Mouse (Mus musculus): ENCODE measurements around the gene Ctdspl. TPM values are rescaled to one million over a fixed set of nuclear protein-coding genes. Genes with fewer than 3 reads are reported as not detected.
A peak's percentile ranks its signal among the peaks of the same experiment; 100 is the strongest.

The Ctdspl gene
- polyA plus RNA-seq, 1 experiment from 2014 or later = 27.8 TPM

DNA sequence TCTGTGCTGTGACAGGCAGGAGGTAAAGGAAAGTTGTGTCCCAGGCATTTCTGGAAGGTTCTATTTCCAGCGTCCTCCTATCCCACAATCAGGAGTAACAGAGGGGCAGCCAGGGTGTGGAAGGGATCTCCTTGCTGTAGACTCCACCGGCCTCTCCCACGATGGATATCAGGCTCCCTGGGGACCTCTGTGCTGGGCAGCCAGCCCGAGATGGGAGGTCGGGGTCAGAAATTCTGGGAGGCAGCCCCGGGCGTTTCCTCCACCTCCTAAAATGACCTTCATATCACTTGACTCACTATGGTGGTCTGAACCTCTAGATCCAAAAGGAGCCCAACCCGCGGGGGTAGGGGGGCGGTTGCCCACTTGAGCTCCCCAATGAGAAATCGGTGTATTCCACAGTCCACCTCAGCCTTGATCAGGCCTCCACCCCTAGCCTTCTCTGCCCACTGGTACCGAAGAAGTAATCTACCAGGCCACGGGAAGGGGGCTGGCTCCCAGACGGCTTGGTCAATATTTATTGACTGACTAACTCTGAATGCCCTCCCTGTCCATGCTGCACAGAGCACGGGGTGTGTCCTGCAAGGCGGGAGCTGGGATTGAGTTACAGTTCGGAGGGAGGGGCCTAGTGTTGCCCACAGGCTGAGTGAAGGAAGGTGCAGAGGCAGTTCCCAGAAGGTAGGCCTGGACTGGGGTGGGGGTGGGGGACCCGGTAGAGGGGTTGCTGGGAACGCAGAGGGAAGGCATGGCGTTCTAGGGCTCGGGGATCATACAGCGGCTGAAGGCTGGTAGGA, 126.1 kb downstream of the Ctdspl start, which contains the start of gene Vill:
Gene Vill, plus strand, starts transcription at position 625 of the 791 bp plus-strand sequence.
- H3K4me3 ChIP-seq (ENCODE audit: low read depth, low read length) = peak within 1 kb of the TSS; percentile 34
- H3K9me3 ChIP-seq (ENCODE audit: low read length) = no peaks in the 10 kb centered on the region
- ATAC-seq = peak; percentile 88
- peaks cover 13% of the 10 kb centered on the region; the same call in 1 of the 2 replicates for H3K4me1 ChIP-seq (ENCODE audit: insufficient read depth, low read depth, low read length)
- H3K4me2 ChIP-seq (replicated peaks; ENCODE audit: low read depth, low read length) = peak within 1 kb of the TSS; percentile 66
- TF ChIP-seq EP300 (IDR thresholded peaks at IDR 0.05) = no peak
- no peak for TF ChIP-seq CTCF (IDR thresholded peaks at IDR 0.05)
- H3K9ac ChIP-seq (replicated peaks; ENCODE audit: low read depth) = peak within 1 kb of the TSS; percentile 48; the same call in 1 of the 2 replicates
- DNase-seq (ENCODE audit: low spot score) = peak; percentile 94
- no peaks in the 10 kb centered on the region for H3K27me3 ChIP-seq (replicated peaks; ENCODE audit: insufficient read depth, low read length)
- no peaks in the 10 kb centered on the region for H3K36me3 ChIP-seq (ENCODE audit: insufficient read depth, low read length)
- WGBS = 14% methylated on average over 22 of the region's 22 CpGs
- peak within 1 kb of the TSS; percentile 32 for H3K27ac ChIP-seq (ENCODE audit: low read length)

DNA sequence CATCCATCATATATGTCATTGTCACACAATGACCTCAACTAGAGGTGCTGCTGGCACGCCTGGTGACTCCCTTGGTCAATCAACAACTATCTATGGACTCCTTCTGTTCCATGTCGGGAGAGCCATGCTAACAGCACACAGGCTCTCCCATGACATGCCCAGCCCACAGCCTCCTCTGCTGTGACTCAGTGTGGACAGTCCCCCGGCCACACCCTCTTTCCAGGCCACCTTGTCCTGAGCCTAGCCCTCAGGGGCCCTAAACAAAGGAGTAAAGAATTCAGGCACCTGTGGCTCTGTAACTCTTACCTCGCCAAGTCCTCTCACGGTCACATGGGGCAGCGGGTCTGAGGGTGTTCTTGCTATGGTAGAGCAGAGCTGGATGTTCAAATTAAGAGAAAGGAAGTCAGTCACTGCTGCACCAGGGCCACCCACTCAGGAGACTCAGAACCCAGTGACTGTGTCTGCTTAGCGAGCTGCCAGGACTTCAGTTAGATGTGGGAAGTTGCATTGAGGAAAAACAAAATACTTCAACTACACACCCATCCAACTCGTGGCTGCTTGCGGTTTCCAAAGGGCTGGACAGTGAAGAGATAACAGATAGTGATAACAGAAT, 127.8 kb downstream of the Ctdspl start:
- Histone ChIP-seq H3K9ac (replicated peaks; ENCODE audit: low read depth) (no peak overlapping the region), H3K4me1 (ENCODE audit: insufficient read depth, low read depth, low read length) (peaks cover 13% of the 10 kb centered on the region; the same call in 1 of the 2 replicates), H3K27ac (ENCODE audit: low read length) (peak overlapping the region; percentile 32), H3K4me2 (replicated peaks; ENCODE audit: low read depth, low read length) (peak overlapping the region; percentile 66), H3K9me3 (ENCODE audit: low read length) (no peaks in the 10 kb centered on the region), H3K4me3 (ENCODE audit: low read depth, low read length) (no peak overlapping the region), H3K27me3 (replicated peaks; ENCODE audit: insufficient read depth, low read length) (no peaks in the 10 kb centered on the region), H3K36me3 (ENCODE audit: insufficient read depth, low read length) (no peaks in the 10 kb centered on the region)
- peak; percentile 75 for DNase-seq (ENCODE audit: low spot score)
- ATAC-seq = peak; percentile 69
- WGBS = 58% methylated on average over 9 of the region's 9 CpGs
- TF ChIP-seq CTCF (IDR thresholded peaks at IDR 0.05) (no peak), EP300 (IDR thresholded peaks at IDR 0.05) (peak; percentile 40)

DNA sequence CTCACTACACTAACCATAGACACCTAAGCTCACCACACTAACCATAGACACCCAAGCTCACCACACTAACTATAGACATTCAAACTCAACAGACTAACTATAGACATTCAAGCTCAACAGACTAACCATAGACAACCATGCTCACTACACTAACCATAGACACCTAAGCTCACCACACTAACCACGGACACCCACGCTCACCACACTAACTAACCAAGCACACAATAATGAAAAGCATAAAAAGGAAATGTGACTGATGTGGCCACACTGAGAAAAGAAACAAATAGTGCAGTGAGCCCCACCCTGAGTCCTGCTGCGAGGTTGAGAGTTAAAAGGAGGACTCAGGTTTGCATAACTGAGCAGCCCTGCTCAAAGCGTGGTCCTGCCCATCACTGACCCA, 129.1 kb downstream of the Ctdspl start:
- H3K27ac ChIP-seq (ENCODE audit: low read length) = no peak overlapping the region
- H3K4me1 ChIP-seq (ENCODE audit: insufficient read depth, low read depth, low read length) = peaks cover 13% of the 10 kb centered on the region; the same call in 1 of the 2 replicates
- H3K4me3 ChIP-seq (ENCODE audit: low read depth, low read length) = no peak overlapping the region
- ATAC-seq = no peak
- no peak overlapping the region for H3K4me2 ChIP-seq (replicated peaks; ENCODE audit: low read depth, low read length)
- H3K36me3 ChIP-seq (ENCODE audit: insufficient read depth, low read length) = no peaks in the 10 kb centered on the region
- H3K9me3 ChIP-seq (ENCODE audit: low read length) = no peaks in the 10 kb centered on the region
- no peaks in the 10 kb centered on the region for H3K27me3 ChIP-seq (replicated peaks; ENCODE audit: insufficient read depth, low read length)
- TF ChIP-seq CTCF (IDR thresholded peaks at IDR 0.05) = no peak
- TF ChIP-seq EP300 (IDR thresholded peaks at IDR 0.05) = no peak
- 72% methylated on average over 4 of the region's 4 CpGs for WGBS
- DNase-seq (ENCODE audit: low spot score) = no peak
- no peak overlapping the region for H3K9ac ChIP-seq (replicated peaks; ENCODE audit: low read depth)

DNA sequence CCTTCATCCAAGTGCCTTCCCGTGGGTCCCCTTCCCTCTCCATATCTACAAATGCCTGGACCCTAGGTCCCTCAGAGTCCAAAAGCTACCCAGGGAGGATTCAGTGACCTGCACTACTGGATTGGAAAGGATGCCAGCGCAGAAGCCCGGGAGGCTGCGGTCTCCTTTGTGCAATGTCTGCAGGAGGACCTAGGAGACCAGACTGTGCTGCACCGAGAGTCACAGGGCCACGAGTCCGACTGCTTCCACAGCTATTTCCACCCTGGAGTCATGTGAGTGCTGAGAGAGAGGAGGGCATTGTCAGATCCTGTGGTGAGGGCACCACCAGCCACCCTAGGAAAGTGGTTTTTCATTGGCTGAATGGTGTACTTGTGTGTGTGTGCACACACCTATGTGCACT, 132.0 kb downstream of the Ctdspl start:
- Histone ChIP-seq H3K4me3 (ENCODE audit: low read depth, low read length) (no peak overlapping the region), H3K9me3 (ENCODE audit: low read length) (no peaks in the 10 kb centered on the region), H3K27ac (ENCODE audit: low read length) (no peak overlapping the region), H3K27me3 (replicated peaks; ENCODE audit: insufficient read depth, low read length) (no peaks in the 10 kb centered on the region), H3K4me2 (replicated peaks; ENCODE audit: low read depth, low read length) (no peak overlapping the region), H3K36me3 (ENCODE audit: insufficient read depth, low read length) (no peaks in the 10 kb centered on the region), H3K9ac (replicated peaks; ENCODE audit: low read depth) (no peak overlapping the region), H3K4me1 (ENCODE audit: insufficient read depth, low read depth, low read length) (peaks cover 4% of the 10 kb centered on the region; the same call in 1 of the 2 replicates)
- ATAC-seq (no peak), DNase-seq (ENCODE audit: low spot score) (no peak)
- no peak for TF ChIP-seq CTCF (IDR thresholded peaks at IDR 0.05)
- TF ChIP-seq EP300 (IDR thresholded peaks at IDR 0.05) = no peak
- 75% methylated on average over 7 of the region's 7 CpGs for WGBS

DNA sequence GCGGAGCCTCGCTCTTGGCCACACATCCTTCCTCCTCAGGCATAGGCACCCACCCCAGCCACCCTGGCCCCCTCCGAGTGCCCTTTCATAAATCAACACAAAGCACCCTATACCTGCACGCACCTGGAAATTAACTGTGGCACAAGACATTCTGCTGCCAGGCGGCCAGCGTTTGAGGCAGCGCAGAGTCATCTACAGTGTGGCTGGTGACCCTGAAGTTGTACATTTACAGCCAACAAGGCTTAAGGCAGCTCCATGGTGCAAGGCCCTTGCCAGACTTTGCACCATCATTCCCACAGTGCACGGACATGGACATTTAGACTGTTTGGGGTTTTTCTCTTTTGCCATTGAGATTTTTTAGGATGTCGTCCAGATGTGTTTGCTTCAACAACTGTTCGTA, 134.4 kb downstream of the Ctdspl start:
- H3K27ac ChIP-seq (ENCODE audit: low read length) = no peak overlapping the region
- H3K4me2 ChIP-seq (replicated peaks; ENCODE audit: low read depth, low read length) = no peak overlapping the region
- TF ChIP-seq EP300 (IDR thresholded peaks at IDR 0.05) (no peak), CTCF (IDR thresholded peaks at IDR 0.05) (no peak)
- no peaks in the 10 kb centered on the region for H3K36me3 ChIP-seq (ENCODE audit: insufficient read depth, low read length)
- H3K4me3 ChIP-seq (ENCODE audit: low read depth, low read length) = no peak overlapping the region
- H3K9me3 ChIP-seq (ENCODE audit: low read length) = no peaks in the 10 kb centered on the region
- no peaks in the 10 kb centered on the region; the same call in 1 of the 2 replicates for H3K4me1 ChIP-seq (ENCODE audit: insufficient read depth, low read depth, low read length)
- DNase-seq (ENCODE audit: low spot score) (no peak), ATAC-seq (no peak)
- H3K27me3 ChIP-seq (replicated peaks; ENCODE audit: insufficient read depth, low read length) = no peaks in the 10 kb centered on the region
- no peak overlapping the region for H3K9ac ChIP-seq (replicated peaks; ENCODE audit: low read depth)
- WGBS = 93% methylated on average over 10 of the region's 10 CpGs

DNA sequence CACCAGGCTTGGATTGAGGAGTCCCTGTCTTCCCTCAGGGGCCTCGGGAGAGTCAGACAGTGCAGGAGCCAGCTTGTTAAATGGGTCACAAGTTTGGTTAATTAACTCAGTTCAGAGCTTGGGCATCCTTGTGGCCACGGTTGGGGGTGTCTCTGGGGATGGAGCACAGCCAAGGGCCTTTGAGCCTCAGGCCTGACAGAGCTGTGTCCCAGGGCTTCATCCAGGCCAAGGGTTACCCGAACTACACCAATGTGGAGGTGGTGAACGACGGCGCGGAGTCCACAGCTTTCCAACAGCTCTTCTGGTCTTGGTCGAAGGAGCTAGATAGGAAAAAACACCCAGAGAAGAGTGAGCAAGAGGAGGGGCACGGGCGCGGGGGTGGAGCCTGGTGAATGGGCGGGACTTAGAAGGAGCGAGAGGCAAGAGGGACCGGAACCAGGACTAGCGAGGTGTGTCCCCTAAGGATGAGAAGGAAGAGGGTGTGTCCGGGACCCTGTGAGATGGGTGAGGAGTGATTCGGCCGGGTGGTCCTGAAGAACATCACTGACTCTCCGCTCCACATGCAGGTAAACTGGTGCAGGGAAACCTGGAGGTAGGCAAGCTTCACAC, 136.9 kb downstream of the Ctdspl start:
- no peak overlapping the region for H3K27ac ChIP-seq (ENCODE audit: low read length)
- H3K4me1 ChIP-seq (ENCODE audit: insufficient read depth, low read depth, low read length) = no peaks in the 10 kb centered on the region; the same call in 1 of the 2 replicates
- WGBS = 33% methylated on average over 19 of the region's 19 CpGs
- no peak for TF ChIP-seq CTCF (IDR thresholded peaks at IDR 0.05)
- no peak for TF ChIP-seq EP300 (IDR thresholded peaks at IDR 0.05)
- ATAC-seq = peak; percentile 20; the same call in 1 of the 2 replicates
- no peak overlapping the region for H3K4me2 ChIP-seq (replicated peaks; ENCODE audit: low read depth, low read length)
- peak; percentile 35 for DNase-seq (ENCODE audit: low spot score)
- H3K4me3 ChIP-seq (ENCODE audit: low read depth, low read length) = no peak overlapping the region
- H3K9ac ChIP-seq (replicated peaks; ENCODE audit: low read depth) = no peak overlapping the region
- H3K9me3 ChIP-seq (ENCODE audit: low read length) = no peaks in the 10 kb centered on the region
- no peaks in the 10 kb centered on the region for H3K27me3 ChIP-seq (replicated peaks; ENCODE audit: insufficient read depth, low read length)
- H3K36me3 ChIP-seq (ENCODE audit: insufficient read depth, low read length) = no peaks in the 10 kb centered on the region
